Mouse (Mus musculus) MEL (cell line): Measurements from ENCODE around the gene Thumpd2.

Experiments used
- CTCF ChIP-seq, 3 experiments: IDR thresholded peaks in 2 of 3; conservative IDR thresholded peaks in 1 of 3; 2 replicates each; pipeline ENCODE4 v1.5.1; 2011 to 2012; ENCODE audit warnings: low read length in 3 of 3, low read depth in 2 of 3, mild to moderate bottlenecking in 2 of 3, improper control_type of control experiment in 1 of 3, inconsistent platforms in 1 of 3, mixed read lengths in 1 of 3, moderate library complexity in 1 of 3; ENCODE audit not compliant: control insufficient read depth in 1 of 3, insufficient read depth in 1 of 3, poor library complexity in 1 of 3, severe bottlenecking in 1 of 3
- POLR2A ChIP-seq, 2 experiments: IDR thresholded peaks; 2 replicates each; pipeline ENCODE4 v1.6.1; 2011 to 2012; ENCODE audit warnings: low read length in 2 of 2, mild to moderate bottlenecking in 2 of 2, control low read depth in 1 of 2, improper control_type of control experiment in 1 of 2, low read depth in 1 of 2, moderate library complexity in 1 of 2; ENCODE audit not compliant: control insufficient read depth in 1 of 2, insufficient read depth in 1 of 2, poor library complexity in 1 of 2
- TAL1 ChIP-seq: IDR thresholded peaks from 2 replicates; pipeline ENCODE4 v1.6.1; 2012; ENCODE audit warnings: mild to moderate bottlenecking, inconsistent platforms, low read length, moderate library complexity, mixed read lengths

- TF ChIP-seq CTCF (IDR thresholded peaks at IDR 0.05 in 2 of 3, conservative IDR thresholded peaks at IDR 0.05 in 1 of 3; ENCODE audit: control insufficient read depth in 1 of 3, insufficient read depth in 1 of 3, low read depth in 2 of 3, low read length in 3 of 3, poor library complexity in 1 of 3, severe bottlenecking in 1 of 3) (no peak), POLR2A (IDR thresholded peaks at IDR 0.05; ENCODE audit: control insufficient read depth in 1 of 2, insufficient read depth in 1 of 2, low read depth in 1 of 2, low read length in 2 of 2, poor library complexity in 1 of 2) (no peak), TAL1 (no peak)
Observed at GRCm38 (mm10) chr17:81010844-81011685, 53.8 kb downstream of the Thumpd2 start.
